Mouse (Mus musculus) embryonic facial prominence, embryonic 12.5 days (tissue): ENCODE measurements around the gene Defb38. TPM values are rescaled to one million over a fixed set of nuclear protein-coding genes. Genes with fewer than 3 reads are reported as not detected.

ENCODE experiments used
- ATAC-seq: fragments of 200-750 bp; cut with Nextera tagmentation; 2 replicates; pipeline ENCODE4 v1.8.0; 2017; ENCODE audit not compliant: insufficient number of reproducible peaks, insufficient read depth, low FRiP score, low TSS enrichment
- H3K27ac ChIP-seq: fragments of 300-500 bp; sonication (generic); 2 replicates; pipeline ENCODE4 v1.5.1; 2016; ENCODE audit warnings: mild to moderate bottlenecking
- H3K27me3 ChIP-seq: fragments of 300-500 bp; sonication (generic); 2 replicates; pipeline ENCODE4 v1.6.1; 2016; ENCODE audit warnings: mild to moderate bottlenecking, moderate library complexity
- H3K36me3 ChIP-seq: fragments of 300-500 bp; sonication (generic); 2 replicates; pipeline ENCODE4 v1.6.1; 2016; ENCODE audit warnings: mild to moderate bottlenecking
- H3K4me1 ChIP-seq: fragments of 300-500 bp; sonication (generic); 2 replicates; pipeline ENCODE4 v1.6.1; 2016
- H3K4me2 ChIP-seq: fragments of 300-500 bp; sonication (generic); replicated peaks from 2 replicates; pipeline ENCODE4 v1.6.1; 2016; ENCODE audit warnings: mild to moderate bottlenecking, moderate library complexity
- H3K4me3 ChIP-seq: fragments of 300-500 bp; sonication (generic); 2 replicates; pipeline ENCODE4 v1.5.1; 2016; ENCODE audit warnings: mild to moderate bottlenecking
- H3K9ac ChIP-seq: fragments of 300-500 bp; sonication (generic); 2 replicates; pipeline ENCODE4 v1.6.1; 2016; ENCODE audit warnings: mild to moderate bottlenecking, moderate library complexity
- H3K9me3 ChIP-seq: fragments of 300-500 bp; sonication (generic); 2 replicates; pipeline ENCODE4 v1.6.1; 2016; ENCODE audit warnings: mild to moderate bottlenecking, moderate library complexity
- WGBS: fragments of 180-500 bp; shearing (Covaris S2); methylation state at CpG from one replicate; pipeline ENCODE4 v1.1.7; 2016; 5-methylcytosine and 5-hydroxymethylcytosine counted together
- polyA plus RNA-seq: library from polyadenylated mRNA; unstranded; fragments of >200 nt; fragmentation: Nextera tagmentation; extraction: Ambion mirVana; gene quantifications from 2 replicates; pipeline ENCODE4 v1.2.1, GENCODE M21; 2016

Gene Defb38
- not detected in 2 replicates for polyA plus RNA-seq

DNA sequence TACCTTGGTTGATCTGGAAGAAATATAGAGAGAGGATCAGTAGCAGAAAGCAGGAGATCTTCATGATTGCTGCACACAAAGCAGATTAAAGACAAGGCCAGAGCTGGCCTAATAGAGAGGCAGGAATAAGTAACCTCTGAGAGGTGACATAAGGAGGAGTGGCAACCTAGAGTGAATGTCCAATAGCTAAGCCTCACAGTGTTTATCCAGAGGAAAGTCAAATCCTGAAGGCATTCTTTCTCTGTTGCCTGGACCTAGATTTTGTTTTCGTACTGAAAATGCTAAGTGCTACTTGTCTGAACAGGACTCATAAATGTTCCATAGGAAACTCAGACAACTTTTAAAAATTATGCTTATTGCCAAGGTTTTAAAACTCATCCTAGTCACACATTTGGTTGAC, at the start of gene Defb38:
TSS of gene Defb38 (minus strand) at position 101 of the 400 bp plus-strand sequence.
- ATAC-seq: no peak
- no peaks in the 10 kb centered on the region for H3K36me3 ChIP-seq
- H3K27ac ChIP-seq: no peak within 1 kb of the TSS
- WGBS: 89% methylated on average over 1 of the region's 1 CpGs
- no peaks in the 10 kb centered on the region for H3K9me3 ChIP-seq
- H3K4me3 ChIP-seq: no peak within 1 kb of the TSS
- no peaks in the 10 kb centered on the region for H3K4me1 ChIP-seq
- H3K4me2 ChIP-seq: no peak within 1 kb of the TSS
- no peak within 1 kb of the TSS for H3K9ac ChIP-seq
- no peaks in the 10 kb centered on the region for H3K27me3 ChIP-seq

DNA sequence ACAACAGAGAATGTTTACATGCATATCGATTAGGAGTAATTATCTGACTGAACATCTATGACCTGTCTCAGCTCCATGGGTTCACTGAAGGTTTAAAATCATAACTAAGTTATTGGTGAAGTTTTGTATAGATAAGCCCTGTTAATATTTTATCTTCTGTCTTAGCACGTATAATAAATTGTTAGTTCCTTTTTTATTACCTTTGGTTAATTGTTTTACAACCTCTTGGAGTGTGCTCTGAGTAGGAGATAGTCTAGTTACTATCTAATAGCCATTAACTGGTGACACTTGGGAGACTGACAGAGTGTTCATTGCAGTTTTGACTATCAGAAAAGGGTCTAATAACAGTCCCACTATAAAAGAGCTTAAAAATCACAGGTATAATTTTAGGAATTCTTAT, 39.6 kb upstream of the Defb38 start:
- whole genome bisulfite sequencing: 78% methylated on average over 2 of the region's 2 CpGs
- Histone ChIP-seq H3K4me2 (no peak overlapping the region), H3K9me3 (peaks cover 3% of the 10 kb centered on the region; the same call in 1 of the 2 replicates)

DNA sequence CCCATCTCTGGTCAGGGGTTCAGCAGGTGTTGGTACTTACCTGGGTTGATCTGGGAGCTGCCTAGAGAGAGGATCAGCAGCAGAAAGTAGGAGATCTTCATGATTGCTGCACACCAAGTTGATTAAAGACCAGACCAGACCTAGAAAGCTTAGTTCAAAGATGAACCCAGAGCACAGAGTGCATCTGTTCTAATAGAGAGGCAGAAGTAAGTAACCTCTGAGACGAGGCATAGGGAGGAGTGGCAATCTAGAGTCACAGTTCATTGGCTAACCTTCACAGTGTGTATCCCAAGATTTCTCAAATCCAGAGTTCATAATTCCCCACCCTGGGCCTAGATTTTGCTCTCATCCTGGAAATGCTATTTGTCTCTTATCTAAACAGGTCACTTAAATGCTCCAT, 38.3 kb upstream of the Defb38 start, which contains the start of gene Defb39:
TSS of gene Defb39 (minus strand) at position 101 of the 400 bp plus-strand sequence.
- ATAC-seq: no peak
- 75% methylated on average over 1 of the region's 1 CpGs for WGBS
- H3K9ac ChIP-seq: no peak within 1 kb of the TSS
- H3K27ac ChIP-seq: no peak within 1 kb of the TSS
- no peaks in the 10 kb centered on the region for H3K27me3 ChIP-seq
- peaks cover 3% of the 10 kb centered on the region; the same call in 1 of the 2 replicates for H3K9me3 ChIP-seq
- no peak within 1 kb of the TSS for H3K4me2 ChIP-seq
- no peaks in the 10 kb centered on the region for H3K4me1 ChIP-seq
- no peak within 1 kb of the TSS for H3K4me3 ChIP-seq
- H3K36me3 ChIP-seq: no peaks in the 10 kb centered on the region

More for the DNA sequence above, 39.6 kb upstream of the Defb38 start:
- Histone ChIP-seq H3K27me3 (no peaks in the 10 kb centered on the region), H3K27ac (no peak overlapping the region), H3K36me3 (no peaks in the 10 kb centered on the region), H3K4me1 (no peaks in the 10 kb centered on the region), H3K4me3 (no peak overlapping the region), H3K9ac (no peak overlapping the region)
- ATAC-seq: no peak

DNA sequence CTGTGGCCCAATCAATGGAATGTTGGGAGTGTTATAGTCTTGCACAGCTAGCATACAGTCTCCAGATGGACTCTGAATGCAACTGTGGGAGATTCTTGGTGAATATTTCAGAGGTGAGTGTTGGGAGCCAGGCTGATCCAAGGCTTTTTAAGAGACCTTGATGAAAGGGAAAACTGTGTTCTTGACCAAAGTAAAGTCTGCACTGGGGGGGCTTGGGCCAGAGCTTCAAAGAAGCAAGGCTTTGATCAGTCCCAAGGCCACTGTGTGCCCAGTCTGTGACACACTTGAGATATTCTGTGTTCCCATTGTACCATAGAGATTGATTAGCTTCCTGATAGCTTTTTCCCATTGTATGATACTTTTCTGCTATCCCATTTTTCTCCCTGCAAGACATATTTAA, 36.5 kb upstream of the Defb38 start:
- H3K4me1 ChIP-seq: no peaks in the 10 kb centered on the region
- ATAC-seq: no peak
- no peak overlapping the region for H3K4me3 ChIP-seq
- H3K9ac ChIP-seq: no peak overlapping the region
- H3K27me3 ChIP-seq: no peaks in the 10 kb centered on the region
- peaks cover 3% of the 10 kb centered on the region; the same call in 1 of the 2 replicates for H3K9me3 ChIP-seq
- H3K4me2 ChIP-seq: no peak overlapping the region
- no peaks in the 10 kb centered on the region for H3K36me3 ChIP-seq
- H3K27ac ChIP-seq: no peak overlapping the region

DNA sequence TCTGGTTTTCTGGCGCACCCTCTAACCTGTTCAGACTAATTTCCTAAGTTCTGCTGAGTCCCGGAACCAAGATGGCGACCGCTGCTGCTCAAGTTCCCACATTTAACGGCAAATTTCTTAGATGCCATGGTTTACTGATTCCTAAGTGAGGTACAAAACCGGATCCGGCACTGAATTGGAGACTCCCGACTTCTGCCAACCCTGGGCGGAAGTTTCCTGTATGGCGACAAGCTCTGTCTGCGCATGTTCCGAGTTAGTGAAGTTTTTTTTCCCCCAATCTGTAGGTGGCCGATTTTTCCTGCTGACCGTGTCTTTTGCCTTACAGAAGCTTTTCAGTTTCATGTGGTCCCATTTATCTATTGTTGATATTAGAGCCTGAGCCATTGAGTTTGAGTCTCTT, 18.9 kb upstream of the Defb38 start:
- Histone ChIP-seq H3K27me3 (no peaks in the 10 kb centered on the region), H3K4me1 (no peaks in the 10 kb centered on the region), H3K9me3 (0 out of 2 replicates have a peak, but pooled peaks cover 3% of the 10 kb centered on the region), H3K9ac (no peak overlapping the region), H3K27ac (no peak overlapping the region), H3K36me3 (no peaks in the 10 kb centered on the region), H3K4me2 (no peak overlapping the region), H3K4me3 (no peak overlapping the region)
- ATAC-seq: no peak
- WGBS: 89% methylated on average over 14 of the region's 14 CpGs

Other genes with a start within 250 kb of the Defb38 start
- gene Defb40, start 48.3 kb downstream of the Defb38 start, polyA plus RNA-seq: not detected in 2 replicates
- not detected in 2 replicates for gene Defb37, start 35.5 kb downstream of the Defb38 start, polyA plus RNA-seq
- not detected in 2 replicates for gene Defb39, start 38.2 kb upstream of the Defb38 start, polyA plus RNA-seq
- not detected in 2 replicates for gene Defb12, start 88.3 kb upstream of the Defb38 start, polyA plus RNA-seq
- not detected in 2 replicates for gene Defb34, start 97.2 kb upstream of the Defb38 start, polyA plus RNA-seq
- not detected in 2 replicates for gene Gm45826, start 114.2 kb upstream of the Defb38 start, polyA plus RNA-seq
- not detected in 2 replicates for gene Defb14, start 167.8 kb upstream of the Defb38 start, polyA plus RNA-seq
- gene Defb4, start 172.1 kb upstream of the Defb38 start, polyA plus RNA-seq: not detected in 2 replicates
- gene Defb6, start 198.9 kb upstream of the Defb38 start, polyA plus RNA-seq: not detected in 2 replicates
- gene Defb46, start 213.3 kb upstream of the Defb38 start, polyA plus RNA-seq: not detected in 2 replicates
- gene Defb5, start 221.0 kb upstream of the Defb38 start, polyA plus RNA-seq: not detected in 2 replicates